Mouse (Mus musculus) hindbrain, embryonic 16.5 days (tissue): ENCODE data around the gene Aldh1l2. TPM values are rescaled to one million over a fixed set of nuclear protein-coding genes. Genes with fewer than 3 reads are reported as not detected.

Experiments
- ATAC-seq: fragments of 200-750 bp; cut with Nextera tagmentation; 2 replicates; pipeline ENCODE4 v1.8.0; 2017; ENCODE audit warnings: moderate TSS enrichment, moderate library complexity
- H3K27ac ChIP-seq: fragments of 300-500 bp; sonication (generic); 2 replicates; pipeline ENCODE4 v1.5.1; 2014; ENCODE audit warnings: low read depth, mild to moderate bottlenecking, control low read depth, low read length, moderate library complexity
- H3K27me3 ChIP-seq: fragments of 300-500 bp; sonication (generic); replicated peaks from 2 replicates; pipeline ENCODE4 v1.6.1; 2014; ENCODE audit warnings: low read length; ENCODE audit not compliant: control insufficient read depth, insufficient read depth
- H3K36me3 ChIP-seq: fragments of 300-500 bp; sonication (generic); 2 replicates; pipeline ENCODE4 v1.6.1; 2014; ENCODE audit warnings: mild to moderate bottlenecking, low read length, moderate library complexity, mixed read lengths; ENCODE audit not compliant: control insufficient read depth, insufficient read depth
- H3K4me1 ChIP-seq: fragments of 300-500 bp; sonication (generic); 2 replicates; pipeline ENCODE4 v1.6.1; 2014; ENCODE audit warnings: low read depth, low read length; ENCODE audit not compliant: control insufficient read depth, insufficient read depth
- H3K4me2 ChIP-seq: fragments of 300-500 bp; sonication (generic); 2 replicates; pipeline ENCODE4 v1.6.1; 2014; ENCODE audit warnings: mild to moderate bottlenecking, low read length, control low read depth, moderate library complexity
- H3K4me3 ChIP-seq: fragments of 300-500 bp; sonication (generic); 2 replicates; pipeline ENCODE4 v1.5.1; 2014; ENCODE audit warnings: mild to moderate bottlenecking, low read length, control low read depth, moderate library complexity
- H3K9ac ChIP-seq: fragments of 300-500 bp; sonication (generic); 2 replicates; pipeline ENCODE4 v1.6.1; 2014; ENCODE audit warnings: low read depth, mild to moderate bottlenecking, control low read depth, low read length, moderate library complexity
- H3K9me3 ChIP-seq: fragments of 300-500 bp; sonication (generic); 2 replicates; pipeline ENCODE4 v1.6.1; 2014; ENCODE audit warnings: mild to moderate bottlenecking, low read length, moderate library complexity; ENCODE audit not compliant: control insufficient read depth
- WGBS: fragments of 180-500 bp; shearing (Covaris S2); extraction: QIAGEN DNeasy Blood & Tissue Kit; methylation state at CpG from one replicate; pipeline ENCODE4 v1.1.7; 2014; 5-methylcytosine and 5-hydroxymethylcytosine counted together
- polyA plus RNA-seq: library from polyadenylated mRNA; unstranded; fragments of >200 nt; fragmentation: Nextera tagmentation; extraction: Ambion mirVana; gene quantifications from 2 replicates; pipeline ENCODE4 v1.2.1, GENCODE M21; 2015

The Aldh1l2 gene
- polyA plus RNA-seq, 1 experiment from 2014 or later, result 11.9 TPM

DNA sequence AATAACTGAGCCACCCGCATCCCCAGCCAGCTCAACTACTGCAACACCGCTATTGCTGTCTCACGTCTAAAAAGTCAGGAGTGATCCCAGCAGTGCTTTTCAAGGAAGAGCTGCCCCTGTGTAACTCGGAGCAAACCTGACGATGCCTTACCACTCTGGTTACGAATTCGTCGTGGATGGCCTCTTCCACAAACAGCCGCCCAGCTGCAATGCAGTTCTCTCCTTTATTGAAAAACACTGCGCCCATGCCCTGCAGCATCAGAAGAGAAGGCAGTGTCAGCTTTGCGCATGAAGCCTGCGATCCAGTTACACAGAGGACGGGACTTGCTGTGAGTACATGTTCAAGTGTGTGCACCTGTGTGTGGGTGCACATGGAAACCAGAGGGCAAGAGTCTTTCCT is 36.6 kb downstream of the Aldh1l2 start:
- no peak overlapping the region for H3K27ac ChIP-seq
- no peak overlapping the region for H3K4me2 ChIP-seq
- H3K9me3 ChIP-seq, result no peaks in the 10 kb centered on the region
- H3K36me3 ChIP-seq, result peaks cover 6% of the 10 kb centered on the region; the same call in 1 of the 2 replicates
- no peak for ATAC-seq
- no peaks in the 10 kb centered on the region for H3K27me3 ChIP-seq
- H3K4me1 ChIP-seq, result no peaks in the 10 kb centered on the region
- H3K9ac ChIP-seq, result no peak overlapping the region
- WGBS, result 90% methylated on average over 13 of the region's 13 CpGs
- no peak overlapping the region for H3K4me3 ChIP-seq

DNA sequence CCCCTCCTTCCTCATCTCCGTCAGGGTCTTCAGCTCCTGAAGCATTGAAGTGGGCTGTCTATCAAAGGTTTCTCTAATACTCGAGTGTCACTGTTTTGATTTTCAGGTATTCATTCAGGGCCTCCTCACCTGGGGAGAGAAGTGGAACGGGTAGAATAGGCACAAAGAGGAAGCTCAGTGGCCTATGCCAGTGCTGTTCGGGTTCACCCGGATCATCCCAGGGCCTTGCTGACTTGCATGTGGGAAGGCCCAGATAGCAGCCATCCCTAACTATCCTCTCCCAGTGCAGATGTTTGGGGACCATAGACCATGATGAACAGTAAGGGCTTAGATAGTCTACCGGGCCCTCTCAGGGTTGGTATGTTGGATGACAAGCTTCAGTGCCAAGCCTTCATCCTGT is 43.4 kb downstream of the Aldh1l2 start:
- Histone ChIP-seq H3K4me3 (no peak overlapping the region), H3K27me3 (no peaks in the 10 kb centered on the region), H3K9me3 (no peaks in the 10 kb centered on the region), H3K4me2 (no peak overlapping the region), H3K27ac (no peak overlapping the region), H3K36me3 (peaks cover 7% of the 10 kb centered on the region), H3K9ac (no peak overlapping the region), H3K4me1 (no peaks in the 10 kb centered on the region)
- WGBS, result 92% methylated on average over 6 of the region's 6 CpGs
- ATAC-seq, result no peak

DNA sequence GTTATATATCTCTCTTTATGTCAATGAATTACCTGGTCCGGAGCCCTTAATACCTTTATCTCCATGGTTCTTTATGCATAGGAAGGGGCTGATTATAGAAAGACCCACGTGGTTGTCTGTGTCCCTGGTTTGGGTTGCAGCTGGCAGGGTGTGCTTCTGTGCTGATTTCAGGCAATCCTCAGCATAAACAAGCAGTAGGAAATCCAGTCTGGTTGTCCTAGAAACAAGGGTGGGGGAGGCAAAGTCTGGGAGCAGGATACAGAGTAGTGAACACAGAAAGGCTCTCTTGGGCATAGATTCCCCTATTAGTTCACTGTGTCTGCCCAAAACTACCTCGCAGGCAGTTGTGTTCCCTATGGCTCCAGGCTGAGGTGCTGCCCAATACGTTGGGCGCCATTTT is 56.7 kb downstream of the Aldh1l2 start:
- no peak for ATAC-seq
- H3K4me3 ChIP-seq, result no peak overlapping the region
- H3K9ac ChIP-seq, result no peak overlapping the region
- H3K4me2 ChIP-seq, result no peak overlapping the region
- no peaks in the 10 kb centered on the region for H3K36me3 ChIP-seq
- 81% methylated on average over 5 of the region's 5 CpGs for WGBS
- H3K4me1 ChIP-seq, result no peaks in the 10 kb centered on the region
- peaks cover 6% of the 10 kb centered on the region; the same call in 1 of the 2 replicates for H3K9me3 ChIP-seq
- H3K27ac ChIP-seq, result no peak overlapping the region
- no peaks in the 10 kb centered on the region for H3K27me3 ChIP-seq

DNA sequence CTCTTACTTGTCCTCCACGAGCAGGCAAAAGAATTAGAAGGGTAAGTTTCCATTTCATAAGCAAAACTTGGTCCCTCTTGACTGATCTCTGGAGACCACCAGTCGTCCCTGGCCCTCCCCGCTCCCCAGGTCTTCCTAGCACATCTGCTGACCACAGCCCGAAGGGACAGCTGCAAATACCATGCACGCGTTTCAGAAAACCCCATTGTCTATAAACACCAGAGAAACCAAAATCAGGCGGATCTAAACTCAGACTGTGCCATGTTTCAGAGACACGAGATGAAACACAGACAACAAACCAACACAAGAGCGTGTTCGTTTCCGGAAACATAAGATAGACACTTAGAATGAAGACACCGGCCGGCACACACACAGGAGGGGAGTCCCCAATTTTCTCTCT is 58.7 kb downstream of the Aldh1l2 start:
- no peak overlapping the region for H3K4me3 ChIP-seq
- no peaks in the 10 kb centered on the region for H3K4me1 ChIP-seq
- WGBS, result 94% methylated on average over 13 of the region's 13 CpGs
- H3K9ac ChIP-seq, result no peak overlapping the region
- no peak overlapping the region for H3K27ac ChIP-seq
- peaks cover 6% of the 10 kb centered on the region for H3K9me3 ChIP-seq
- no peak overlapping the region for H3K4me2 ChIP-seq
- no peaks in the 10 kb centered on the region for H3K27me3 ChIP-seq
- no peak for ATAC-seq
- no peaks in the 10 kb centered on the region for H3K36me3 ChIP-seq

DNA sequence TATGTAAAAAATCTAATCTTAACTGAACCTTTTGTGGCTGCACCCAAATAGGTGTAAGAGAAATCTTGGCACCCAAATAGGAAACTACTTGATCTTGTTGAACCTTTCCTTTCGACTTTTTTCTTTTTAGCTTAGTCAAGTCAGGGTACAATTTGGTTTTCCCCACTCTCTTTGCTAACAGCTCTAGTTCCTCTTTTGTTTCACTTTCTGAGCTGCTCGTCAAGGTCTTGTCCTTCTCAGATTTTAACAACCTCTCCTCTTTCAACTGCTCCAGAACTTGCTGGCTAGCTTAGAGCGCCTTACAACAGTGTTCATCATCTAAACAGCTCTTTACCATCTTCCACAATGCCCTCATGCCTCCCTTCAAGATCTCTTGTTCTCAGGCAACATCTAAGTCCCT is 76.4 kb downstream of the Aldh1l2 start:
- Histone ChIP-seq H3K4me1 (no peaks in the 10 kb centered on the region), H3K4me2 (no peak overlapping the region), H3K4me3 (no peak overlapping the region), H3K27me3 (no peaks in the 10 kb centered on the region), H3K36me3 (peaks cover 7% of the 10 kb centered on the region), H3K27ac (no peak overlapping the region), H3K9me3 (peaks cover 42% of the 10 kb centered on the region), H3K9ac (no peak overlapping the region)
- ATAC-seq, result no peak
- 94% methylated on average over 3 of the region's 3 CpGs for WGBS

DNA sequence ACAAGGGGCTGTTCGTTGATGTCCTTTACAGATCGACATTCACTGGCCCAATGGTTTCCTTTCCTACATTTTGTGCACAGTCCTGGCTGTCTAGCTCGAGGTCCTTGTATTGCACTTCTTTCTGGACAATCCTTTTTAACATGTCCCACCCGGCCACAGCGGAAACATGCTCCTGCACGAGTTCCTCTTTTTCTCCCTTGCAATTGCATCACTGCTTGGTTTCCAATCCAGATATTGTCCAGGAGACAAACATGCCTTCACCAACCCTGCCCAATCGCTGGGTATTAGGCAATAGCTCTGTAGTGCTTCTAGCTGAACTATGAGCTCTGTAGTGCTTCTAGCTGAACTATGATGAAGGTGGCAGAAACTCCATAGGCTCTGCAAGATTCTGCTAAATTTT is 85.4 kb downstream of the Aldh1l2 start:
- WGBS, result 94% methylated on average over 7 of the region's 7 CpGs
- Histone ChIP-seq H3K9me3 (peaks cover 40% of the 10 kb centered on the region), H3K4me3 (no peak overlapping the region)

More for the DNA sequence above, 85.4 kb downstream of the Aldh1l2 start:
- H3K36me3 ChIP-seq, result peaks cover 3% of the 10 kb centered on the region; the same call in 1 of the 2 replicates
- H3K27me3 ChIP-seq, result no peaks in the 10 kb centered on the region
- no peak overlapping the region for H3K27ac ChIP-seq
- no peaks in the 10 kb centered on the region for H3K4me1 ChIP-seq
- no peak for ATAC-seq
- H3K4me2 ChIP-seq, result no peak overlapping the region
- no peak overlapping the region for H3K9ac ChIP-seq

Other genes starting within 250 kb of the Aldh1l2 start
- gene Slc41a2, start 196.3 kb downstream of the Aldh1l2 start, polyA plus RNA-seq, result 11.0 and 11.6 TPM in 2 replicates
- gene D10Wsu102e, start 173.9 kb downstream of the Aldh1l2 start, polyA plus RNA-seq, result 0.77 and 0.78 TPM in 2 replicates
- 26.0 and 31.8 TPM in 2 replicates for gene Washc4, start 9.6 kb upstream of the Aldh1l2 start, polyA plus RNA-seq
- gene Appl2, start 114.6 kb upstream of the Aldh1l2 start, polyA plus RNA-seq, result 54.6 and 59.0 TPM in 2 replicates
- 93.3 and 115 TPM in 2 replicates for gene 1500009L16Rik, start 188.7 kb upstream of the Aldh1l2 start, polyA plus RNA-seq